Mouse (Mus musculus) lung, postnatal 0 days (tissue): ENCODE data around the gene Krt42.

ENCODE experiments used
- CTCF ChIP-seq: IDR thresholded peaks from 2 replicates; pipeline ENCODE4 v1.5.1; 2016; ENCODE audit warnings: antibody characterized with exemption, mild to moderate bottlenecking
- EP300 ChIP-seq: IDR thresholded peaks from 2 replicates; pipeline ENCODE4 v1.6.1; 2016; ENCODE audit warnings: antibody characterized with exemption, mild to moderate bottlenecking, control low read depth

DNA sequence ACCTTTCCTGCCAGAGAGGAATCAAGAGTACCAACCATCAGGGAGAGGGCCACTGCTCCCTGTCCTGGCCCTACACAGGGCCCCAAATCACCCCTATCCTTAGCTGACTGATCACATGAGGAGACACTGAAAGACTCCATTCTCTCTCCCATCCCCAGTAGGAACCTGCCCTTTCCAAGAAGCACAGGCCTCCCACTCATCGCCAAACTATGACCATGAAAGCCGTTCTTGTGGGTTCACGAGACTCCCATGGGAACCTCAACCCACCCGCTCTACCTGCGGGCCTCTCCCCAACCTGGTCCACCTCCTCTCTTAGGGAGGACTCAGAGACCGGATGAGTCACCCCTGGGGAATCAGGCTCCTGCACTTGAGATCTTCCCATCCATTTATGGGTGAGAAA is 14.2 kb downstream of the Krt42 start:
- TF ChIP-seq CTCF (no peak), EP300 (no peak)
